15 mouse cellular contexts compared by ENCODE assay signal in genomic region chr1:23279827-23280226, GRCm38 (mm10).
DNase-seq lines count a peak whose midpoint lies in the region; ATAC-seq and TF ChIP-seq lines count a peak whose summit lies in the region.
"Had no signal": no experiment of that assay in that cellular context is flagged by ENCODE, and none has a peak within 500 bp of the region (broad histone marks: within the 10 kb centered on the region; RNA-seq: fewer than 3 reads in every experiment).

No protein-coding gene starts in this region.

- H3K9me3 ChIP-seq in intestine, embryonic 16.5 days (ENCODE audit: control insufficient read depth, low read length), result no peaks in the 10 kb centered on the region
- H3K9me3 ChIP-seq in intestine, embryonic 15.5 days, result no peaks in the 10 kb centered on the region
- H3K9me3 ChIP-seq in lung, embryonic 14.5 days (ENCODE audit: low read depth, low read length), result no peaks in the 10 kb centered on the region
- H3K9me3 ChIP-seq: embryonic facial prominence, embryonic 12.5 days; midbrain, embryonic 10.5 days had no signal

- DNase-seq in adrenal gland, postnatal 10 days, result peak; percentile 24
- DNase-seq in adrenal gland, postnatal 25 days, result no peak
- DNase-seq in lung, embryonic 14.5 days, result peak; percentile 48
- DNase-seq in lung, postnatal 14 days, result no peak
- peak; percentile 55 for DNase-seq in lung, postnatal 25 days (ENCODE audit: low spot score)
- no peak for DNase-seq in urinary bladder, adult 2 months (ENCODE audit: low spot score)
- DNase-seq: cerebellum, adult 2 months; gastrocnemius, postnatal 25 days; layer of hippocampus, postnatal 36 days; thymus, postnatal 4 days had no signal

- H3K36me3 ChIP-seq in intestine, embryonic 16.5 days (ENCODE audit: control insufficient read depth, insufficient read depth, low read length), result no peaks in the 10 kb centered on the region
- no peaks in the 10 kb centered on the region for H3K36me3 ChIP-seq in intestine, embryonic 15.5 days
- H3K36me3 ChIP-seq in lung, embryonic 14.5 days (ENCODE audit: insufficient read depth), result peaks cover 19% of the 10 kb centered on the region
- H3K36me3 ChIP-seq: embryonic facial prominence, embryonic 12.5 days had no signal

- peak; percentile 33; the same call in 1 of the 2 replicates for ATAC-seq in intestine, embryonic 16.5 days
- ATAC-seq in intestine, embryonic 15.5 days, result no peak
- peak; percentile 58; the same call in 1 of the 2 replicates for ATAC-seq in lung, embryonic 14.5 days (ENCODE audit: insufficient read depth)
- ATAC-seq: hindbrain, postnatal 0 days had no signal

- no peak overlapping the region for H3K9ac ChIP-seq in intestine, embryonic 16.5 days (ENCODE audit: low read depth, low read length)
- H3K9ac ChIP-seq in intestine, embryonic 15.5 days, result no peak overlapping the region
- H3K9ac ChIP-seq in lung, embryonic 14.5 days, result no peak overlapping the region
- H3K9ac ChIP-seq: embryonic facial prominence, embryonic 12.5 days had no signal

- 83% methylated on average over 2 of the region's 2 CpGs for WGBS in intestine, embryonic 16.5 days
- WGBS in intestine, embryonic 15.5 days, result 77% methylated on average over 2 of the region's 2 CpGs
- 71% methylated on average over 2 of the region's 2 CpGs for WGBS in lung, embryonic 14.5 days

- no peaks in the 10 kb centered on the region for H3K4me1 ChIP-seq in intestine, embryonic 16.5 days (ENCODE audit: control insufficient read depth, insufficient read depth, low read length)
- no peaks in the 10 kb centered on the region for H3K4me1 ChIP-seq in intestine, embryonic 15.5 days (replicated peaks)
- H3K4me1 ChIP-seq in lung, embryonic 14.5 days (ENCODE audit: insufficient read depth), result no peaks in the 10 kb centered on the region
- H3K4me1 ChIP-seq: embryonic facial prominence, embryonic 12.5 days; midbrain, embryonic 10.5 days had no signal

- H3K4me3 ChIP-seq in intestine, embryonic 16.5 days (ENCODE audit: low read length), result no peak overlapping the region
- no peak overlapping the region for H3K4me3 ChIP-seq in intestine, embryonic 15.5 days (replicated peaks)
- no peak overlapping the region for H3K4me3 ChIP-seq in lung, embryonic 14.5 days (ENCODE audit: low read depth, low read length)
- H3K4me3 ChIP-seq: embryonic facial prominence, embryonic 12.5 days; midbrain, embryonic 10.5 days had no signal

- H3K27me3 ChIP-seq in intestine, embryonic 16.5 days (replicated peaks; ENCODE audit: control insufficient read depth, insufficient read depth, low read length), result no peaks in the 10 kb centered on the region
- H3K27me3 ChIP-seq in intestine, embryonic 15.5 days (replicated peaks), result no peaks in the 10 kb centered on the region
- H3K27me3 ChIP-seq in lung, embryonic 14.5 days (ENCODE audit: insufficient read depth, low read length), result no peaks in the 10 kb centered on the region
- H3K27me3 ChIP-seq: embryonic facial prominence, embryonic 12.5 days had no signal

- no peak overlapping the region for H3K27ac ChIP-seq in intestine, embryonic 16.5 days (ENCODE audit: low read length)
- no peak overlapping the region for H3K27ac ChIP-seq in intestine, embryonic 15.5 days
- no peak overlapping the region for H3K27ac ChIP-seq in lung, embryonic 14.5 days (ENCODE audit: low read depth)
- H3K27ac ChIP-seq: embryonic facial prominence, embryonic 12.5 days; hindbrain, postnatal 0 days; midbrain, embryonic 10.5 days had no signal

- no peak overlapping the region for H3K4me2 ChIP-seq in intestine, embryonic 16.5 days (ENCODE audit: low read depth, low read length)
- no peak overlapping the region for H3K4me2 ChIP-seq in intestine, embryonic 15.5 days (replicated peaks)
- H3K4me2 ChIP-seq in lung, embryonic 14.5 days, result no peak overlapping the region
- H3K4me2 ChIP-seq: embryonic facial prominence, embryonic 12.5 days had no signal

- no peak for TF ChIP-seq CTCF in lung, embryonic 14.5 days (IDR thresholded peaks at IDR 0.05; ENCODE audit: low read depth)

Comparison
In these comparisons a context has a peak if more than half of its experiments do, and no peak if none do; other contexts are left out.
1. DNase-seq: peak in adrenal gland, postnatal 10 days (single experiment), lung, embryonic 14.5 days (single experiment) and lung, postnatal 25 days (single experiment); none in adrenal gland, postnatal 25 days (single experiment), lung, postnatal 14 days (single experiment) and urinary bladder, adult 2 months (single experiment).